Mouse (Mus musculus) stomach, postnatal 0 days (tissue): ENCODE measurements around the gene St3gal5.

Source experiments
- CTCF ChIP-seq: IDR thresholded peaks from 2 replicates; pipeline ENCODE4 v1.5.1; 2016; ENCODE audit warnings: antibody characterized with exemption, low read depth, mild to moderate bottlenecking, moderate library complexity
- EP300 ChIP-seq: optimal IDR thresholded peaks from 2 replicates; pipeline ENCODE3; 2016; ENCODE audit warnings: antibody characterized with exemption

DNA sequence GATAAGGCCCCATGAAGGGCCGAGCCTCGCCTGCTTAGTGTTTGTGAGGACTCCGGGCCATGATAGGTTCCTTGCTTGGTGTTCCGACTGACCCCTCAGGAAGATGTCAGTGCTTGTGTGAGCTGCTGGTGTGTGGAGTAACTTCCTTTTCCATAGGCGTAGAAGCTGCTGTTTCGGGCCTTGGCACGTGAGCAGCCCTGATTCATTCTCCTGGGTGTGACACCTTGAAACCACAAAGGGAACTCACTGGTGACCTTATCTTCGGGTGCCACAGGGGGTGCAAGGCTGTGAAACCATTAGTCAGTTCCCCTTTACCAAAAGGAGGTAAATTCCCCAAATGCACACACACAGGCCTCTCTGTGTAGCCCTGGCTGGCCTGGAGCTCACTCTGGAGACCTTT is 43.0 kb downstream of the St3gal5 start:
- TF ChIP-seq EP300 (no peak), CTCF (no peak)
